Mouse (Mus musculus) c-Kit-positive CD71-positive TER-119-negative erythroid progenitor cells, embryonic 14.5 days (primary cell): ENCODE measurements around the gene Yipf3.
A peak's percentile ranks its signal among the peaks of the same experiment; 100 is the strongest.

ENCODE experiments used
- DNase-seq: peaks from one replicate; pipeline ENCODE4 v3.0.0-alpha.2; 2013; ENCODE audit warnings: low read depth

The Yipf3 gene

GRCm38 (mm10) chr17:46255147-46255546 is 7.3 kb downstream of the Yipf3 start:
- DNase-seq, result no peak

- DNase-seq, result no peak
These were observed 10.6 kb downstream of the Yipf3 start for GRCm38 (mm10) chr17:46258279-46259053.

- no peak for DNase-seq
These were observed 11.8 kb downstream of the Yipf3 start for GRCm38 (mm10) chr17:46259675-46260074.

GRCm38 (mm10) chr17:46262201-46262694 is 14.4 kb downstream of the Yipf3 start:
- DNase-seq, result no peak

GRCm38 (mm10) chr17:46265502-46265901 is 17.6 kb downstream of the Yipf3 start:
- DNase-seq, result no peak

GRCm38 (mm10) chr17:46265918-46266618 is 18.2 kb downstream of the Yipf3 start:
- DNase-seq, result no peak

DNA sequence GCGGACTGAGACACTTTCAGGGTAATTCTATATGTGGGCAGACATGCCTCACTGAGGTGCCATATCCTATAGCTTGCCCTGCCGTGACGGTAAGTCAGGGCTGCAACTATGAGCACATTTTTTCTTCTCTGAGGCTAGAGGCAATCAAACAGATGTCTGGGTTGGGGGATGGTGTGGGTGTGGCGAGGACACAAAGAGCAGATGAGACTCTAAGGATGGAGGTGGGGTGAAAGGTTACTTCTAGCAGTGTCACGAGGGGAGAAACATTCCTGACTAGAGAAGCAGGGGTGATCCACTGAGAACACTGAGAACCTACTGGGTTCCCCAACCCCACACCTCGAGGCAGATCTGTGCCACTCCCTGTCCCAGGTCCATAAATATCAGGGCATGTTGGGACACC is 19.1 kb downstream of the Yipf3 start:
- no peak for DNase-seq

- no peak for DNase-seq
These were observed 19.6 kb downstream of the Yipf3 start for GRCm38 (mm10) chr17:46267511-46267910.

- no peak for DNase-seq
These were observed 20.3 kb downstream of the Yipf3 start for GRCm38 (mm10) chr17:46268026-46268720.

DNA sequence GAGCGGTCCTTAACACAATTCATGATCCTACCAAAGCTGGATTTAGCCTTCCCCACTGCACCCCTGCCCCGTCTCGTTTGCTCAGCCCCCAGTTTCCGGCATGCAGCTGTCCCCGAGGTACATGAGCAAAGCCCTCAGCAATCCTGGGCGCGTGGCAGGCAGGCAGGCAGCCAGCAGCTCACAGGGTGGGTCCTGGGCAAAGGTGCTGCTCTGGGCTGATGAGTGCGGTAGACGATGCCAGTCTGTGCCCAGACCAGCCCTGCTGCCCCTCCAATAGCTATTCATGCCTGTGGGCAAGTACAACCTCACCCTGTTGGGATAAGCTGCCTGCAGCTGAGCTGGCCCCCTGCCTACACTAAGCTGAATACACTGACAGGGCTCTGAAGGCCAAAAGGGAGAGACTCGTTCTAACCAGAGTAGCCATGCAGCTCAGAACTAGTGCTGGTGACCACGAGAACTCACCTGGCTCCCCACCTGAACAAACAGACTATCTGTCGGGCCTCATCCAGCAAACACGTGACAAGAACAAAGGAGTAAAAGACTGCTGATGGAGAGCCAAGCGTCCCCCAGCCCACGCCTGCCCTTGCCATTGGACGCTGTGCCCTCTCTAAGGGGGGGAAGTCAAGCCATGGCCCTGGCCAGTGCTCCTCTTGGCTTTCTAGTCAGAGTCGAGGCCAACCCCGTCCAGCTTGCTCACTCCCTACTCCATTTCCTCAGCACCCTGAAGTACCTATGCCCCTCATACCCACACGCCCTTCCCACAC is 22.1 kb downstream of the Yipf3 start:
- DNase-seq, result no peak

DNA sequence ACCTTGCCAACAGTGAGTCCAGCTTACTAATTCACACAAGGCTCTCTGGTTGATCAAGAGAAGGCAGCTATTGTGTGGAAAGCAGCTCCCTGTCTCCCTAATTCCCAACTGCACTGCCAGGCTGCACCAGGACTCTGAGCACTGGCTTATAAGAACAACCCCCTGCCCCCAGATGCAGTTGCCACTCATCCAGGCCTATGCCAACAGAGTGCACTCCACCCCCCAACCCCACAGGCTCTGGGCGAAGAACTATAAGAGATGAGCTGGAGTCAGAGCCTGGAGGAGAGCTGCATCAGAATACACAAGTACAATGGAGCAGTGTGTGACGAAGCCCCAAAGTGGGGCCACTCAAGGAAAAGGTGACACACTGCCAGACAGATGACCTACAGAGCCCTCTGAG is 24.2 kb downstream of the Yipf3 start:
- DNase-seq, result no peak

GRCm38 (mm10) chr17:46272675-46273074 is 24.8 kb downstream of the Yipf3 start:
- no peak for DNase-seq

DNA sequence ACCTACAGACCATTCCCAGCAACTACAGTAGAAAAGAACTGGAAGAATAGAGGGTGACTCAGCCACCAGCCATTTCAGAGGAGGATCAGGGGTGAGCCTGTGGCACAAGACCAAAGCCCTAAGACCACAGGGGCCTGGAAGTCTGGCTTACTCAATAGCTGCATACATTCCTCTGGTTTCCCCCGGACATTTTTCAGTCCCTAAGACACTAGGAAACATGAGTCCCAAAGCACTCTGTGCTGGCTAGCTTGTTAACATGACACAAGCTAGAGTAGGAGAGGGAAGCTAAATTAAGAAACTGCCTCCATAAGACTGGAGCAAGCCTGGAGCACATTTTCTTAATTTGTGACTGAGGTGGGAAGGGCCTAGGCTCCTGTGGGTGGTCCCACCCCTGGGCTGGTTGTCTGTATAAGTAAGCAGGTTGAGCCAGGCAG is 25.9 kb downstream of the Yipf3 start:
- no peak for DNase-seq

- DNase-seq, result no peak
These were observed 26.6 kb downstream of the Yipf3 start for GRCm38 (mm10) chr17:46274465-46274864.

DNA sequence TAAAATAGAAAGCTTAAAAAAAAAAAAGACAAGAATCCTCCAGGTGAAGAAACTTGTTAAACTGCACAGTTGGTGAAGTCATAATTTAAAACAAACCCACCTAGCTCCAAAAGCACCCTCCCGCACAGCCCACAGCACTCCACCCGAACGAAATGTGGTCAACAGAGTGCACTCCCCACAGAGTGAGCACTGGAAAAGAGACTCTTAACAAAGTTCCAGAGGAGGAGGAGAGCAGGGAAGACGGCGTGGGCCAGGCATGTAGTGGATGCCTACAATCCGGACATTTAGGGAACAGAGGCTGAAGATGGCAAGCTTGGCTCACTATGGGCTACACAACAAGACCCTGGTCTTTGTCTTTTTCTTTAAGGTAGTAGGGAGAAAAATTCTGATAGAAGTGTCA is 27.2 kb downstream of the Yipf3 start:
- no peak for DNase-seq

DNA sequence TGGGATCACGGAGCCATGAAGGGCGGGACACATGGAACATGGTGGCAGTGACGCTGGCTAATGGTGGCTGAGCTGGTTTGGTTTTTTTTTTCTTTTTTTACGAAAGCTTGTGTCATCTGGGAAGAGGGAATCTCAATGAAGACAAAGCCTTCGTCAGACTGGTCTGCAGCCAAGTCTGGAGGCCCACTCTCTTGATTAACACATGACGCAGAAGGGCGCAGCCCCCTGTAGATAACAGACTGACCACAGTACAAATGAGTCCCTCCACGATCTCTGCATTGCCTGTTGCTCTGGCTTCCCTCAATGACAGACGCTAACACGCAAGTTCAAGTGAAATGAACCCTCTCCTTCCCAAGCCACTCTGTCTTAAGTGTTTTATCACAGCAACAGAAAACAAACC is 27.6 kb downstream of the Yipf3 start:
- DNase-seq, result no peak

- DNase-seq, result no peak
These were observed 29.7 kb downstream of the Yipf3 start for GRCm38 (mm10) chr17:46277586-46277985.

DNA sequence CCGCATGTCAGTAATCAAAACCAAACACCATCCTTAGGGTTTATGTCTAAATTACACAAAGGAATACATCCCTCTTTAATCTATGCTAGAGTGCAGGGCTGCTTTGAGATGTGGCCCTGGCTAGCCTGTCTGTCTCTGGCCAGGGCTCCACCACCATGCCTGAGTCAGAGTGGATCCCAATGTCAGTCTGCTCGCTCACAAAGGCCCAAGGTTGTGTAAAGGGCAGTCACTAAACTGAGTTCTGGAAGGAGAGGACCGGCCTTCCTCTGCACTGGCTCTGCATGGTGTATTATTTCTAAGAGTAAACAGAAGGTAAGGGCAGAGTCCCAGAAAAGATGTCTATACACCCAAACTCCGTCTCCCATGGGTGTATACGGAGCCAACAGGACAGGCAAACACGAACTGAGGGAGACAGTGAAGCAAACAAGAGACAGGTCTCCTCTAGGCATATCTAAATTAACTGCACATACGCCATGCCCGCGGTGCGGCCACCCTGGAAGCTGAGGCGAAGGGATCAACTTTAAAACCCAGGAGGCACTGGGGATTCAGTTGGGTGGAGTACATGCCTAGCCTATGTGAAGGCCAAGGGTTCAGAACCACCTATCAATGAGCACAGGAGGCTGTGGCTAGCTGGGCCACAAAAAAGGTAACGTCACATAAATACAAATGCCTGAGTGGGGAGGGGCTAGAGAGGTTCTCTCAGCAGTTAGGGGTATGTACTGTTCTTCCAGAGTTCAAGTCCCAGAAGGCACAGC is 30.3 kb downstream of the Yipf3 start:
- no peak for DNase-seq

GRCm38 (mm10) chr17:46282483-46283123 is 34.7 kb downstream of the Yipf3 start, which contains the start of gene Tjap1:
Gene Tjap1 (minus strand): TSS chr17:46283026.
- DNase-seq, result peak; percentile 64

DNA sequence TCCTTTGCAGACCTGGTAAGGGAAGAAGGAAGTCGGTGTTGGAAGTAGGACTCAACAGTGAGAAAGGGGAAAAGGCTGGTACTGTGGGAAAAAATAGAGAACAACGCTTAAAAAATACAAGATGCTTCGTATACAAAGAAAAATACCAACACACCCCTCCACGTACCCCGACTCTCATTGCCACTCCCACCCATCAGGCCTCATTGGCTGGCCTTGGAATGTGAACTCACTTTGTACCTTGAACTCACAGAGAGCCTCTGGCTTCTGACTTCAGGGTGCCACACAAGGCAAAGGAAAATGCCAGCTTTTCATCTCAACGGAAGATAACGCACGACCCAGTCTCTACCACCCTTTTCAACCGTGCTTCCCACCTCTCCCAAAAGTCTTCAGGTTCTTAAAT is 35.3 kb downstream of the Yipf3 start:
- DNase-seq, result no peak

DNA sequence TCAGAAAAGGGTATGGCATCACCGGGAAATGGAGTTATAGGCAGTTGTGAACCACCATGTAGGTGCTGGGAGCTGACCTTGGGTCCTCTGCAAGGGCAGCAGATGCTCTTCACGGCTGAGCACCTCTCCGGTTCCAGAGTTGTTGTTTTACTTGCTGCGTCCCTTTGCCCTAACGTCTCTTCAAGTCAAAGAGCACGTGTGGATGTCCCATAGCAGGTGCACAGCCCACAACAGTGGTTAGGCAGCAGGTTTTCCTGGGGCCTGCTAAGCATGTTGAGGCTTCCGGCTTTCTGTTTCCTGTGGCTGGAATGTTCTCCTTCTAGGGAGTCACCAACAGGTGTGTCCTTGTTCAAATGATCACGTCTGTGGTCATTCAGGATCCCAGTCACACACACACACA is 36.0 kb downstream of the Yipf3 start:
- no peak for DNase-seq
